Mouse (Mus musculus): Measurements from ENCODE around the gene Rnf167. TPM values are rescaled to one million over a fixed set of nuclear protein-coding genes. Genes with fewer than 3 reads are reported as not detected.

Rnf167 gene
- polyA plus RNA-seq, 1 experiment from 2014 or later, result 118 TPM

- 68% methylated on average over 2 of the region's 2 CpGs for WGBS
- Histone ChIP-seq H3K27ac (ENCODE audit: low read length) (no peak overlapping the region), H3K4me3 (ENCODE audit: low read depth, low read length) (no peak overlapping the region), H3K9me3 (ENCODE audit: control insufficient read depth, low read depth, low read length) (no peaks in the 10 kb centered on the region), H3K36me3 (ENCODE audit: control insufficient read depth, insufficient read depth, low read length) (no peaks in the 10 kb centered on the region), H3K4me2 (replicated peaks; ENCODE audit: low read depth, low read length) (no peak overlapping the region), H3K27me3 (ENCODE audit: control insufficient read depth, insufficient read depth, low read length) (no peaks in the 10 kb centered on the region), H3K9ac (replicated peaks; ENCODE audit: low read depth, low read length) (no peak overlapping the region), H3K4me1 (ENCODE audit: control insufficient read depth, insufficient read depth, low read length) (no peaks in the 10 kb centered on the region)
- no peak for ATAC-seq (ENCODE audit: insufficient number of reproducible peaks, insufficient read depth, low FRiP score, low read depth)
Measured at GRCm38 (mm10) chr11:70628431-70628830, 18.6 kb upstream of the Rnf167 start.

- Histone ChIP-seq H3K27me3 (ENCODE audit: control insufficient read depth, insufficient read depth, low read length) (no peaks in the 10 kb centered on the region), H3K27ac (ENCODE audit: low read length) (no peak overlapping the region), H3K4me3 (ENCODE audit: low read depth, low read length) (no peak overlapping the region), H3K4me2 (replicated peaks; ENCODE audit: low read depth, low read length) (no peak overlapping the region), H3K36me3 (ENCODE audit: control insufficient read depth, insufficient read depth, low read length) (no peaks in the 10 kb centered on the region), H3K9me3 (ENCODE audit: control insufficient read depth, low read depth, low read length) (no peaks in the 10 kb centered on the region), H3K9ac (replicated peaks; ENCODE audit: low read depth, low read length) (no peak overlapping the region), H3K4me1 (ENCODE audit: control insufficient read depth, insufficient read depth, low read length) (no peaks in the 10 kb centered on the region)
- 46% methylated on average over 5 of the region's 5 CpGs for WGBS
- ATAC-seq (ENCODE audit: insufficient number of reproducible peaks, insufficient read depth, low FRiP score, low read depth), result no peak
Measured at GRCm38 (mm10) chr11:70629557-70629956, 17.5 kb upstream of the Rnf167 start.

- Histone ChIP-seq H3K9ac (replicated peaks; ENCODE audit: low read depth, low read length) (no peak overlapping the region), H3K9me3 (ENCODE audit: control insufficient read depth, low read depth, low read length) (no peaks in the 10 kb centered on the region), H3K27me3 (ENCODE audit: control insufficient read depth, insufficient read depth, low read length) (no peaks in the 10 kb centered on the region), H3K36me3 (ENCODE audit: control insufficient read depth, insufficient read depth, low read length) (no peaks in the 10 kb centered on the region), H3K4me2 (replicated peaks; ENCODE audit: low read depth, low read length) (no peak overlapping the region), H3K4me1 (ENCODE audit: control insufficient read depth, insufficient read depth, low read length) (no peaks in the 10 kb centered on the region), H3K4me3 (ENCODE audit: low read depth, low read length) (no peak overlapping the region), H3K27ac (ENCODE audit: low read length) (no peak overlapping the region)
- ATAC-seq (ENCODE audit: insufficient number of reproducible peaks, insufficient read depth, low FRiP score, low read depth), result no peak
- 70% methylated on average over 7 of the region's 7 CpGs for WGBS
Measured at GRCm38 (mm10) chr11:70630129-70630528, 16.9 kb upstream of the Rnf167 start.

- H3K36me3 ChIP-seq (ENCODE audit: control insufficient read depth, insufficient read depth, low read length), result no peaks in the 10 kb centered on the region
- 76% methylated on average over 4 of the region's 4 CpGs for WGBS
- no peak overlapping the region for H3K9ac ChIP-seq (replicated peaks; ENCODE audit: low read depth, low read length)
- H3K4me3 ChIP-seq (ENCODE audit: low read depth, low read length), result no peak overlapping the region
- no peaks in the 10 kb centered on the region for H3K4me1 ChIP-seq (ENCODE audit: control insufficient read depth, insufficient read depth, low read length)
- H3K27me3 ChIP-seq (ENCODE audit: control insufficient read depth, insufficient read depth, low read length), result no peaks in the 10 kb centered on the region
- H3K4me2 ChIP-seq (replicated peaks; ENCODE audit: low read depth, low read length), result no peak overlapping the region
- no peak overlapping the region for H3K27ac ChIP-seq (ENCODE audit: low read length)
- ATAC-seq (ENCODE audit: insufficient number of reproducible peaks, insufficient read depth, low FRiP score, low read depth), result no peak
- H3K9me3 ChIP-seq (ENCODE audit: control insufficient read depth, low read depth, low read length), result no peaks in the 10 kb centered on the region
Measured at GRCm38 (mm10) chr11:70635601-70636000, 11.4 kb upstream of the Rnf167 start.

GRCm38 (mm10) chr11:70637764-70638163, 9.3 kb upstream of the Rnf167 start:
- 89% methylated on average over 1 of the region's 1 CpGs for WGBS

GRCm38 (mm10) chr11:70638293-70638692, 8.7 kb upstream of the Rnf167 start:
- whole genome bisulfite sequencing, result 87% methylated on average over 1 of the region's 1 CpGs
- Histone ChIP-seq H3K27me3 (ENCODE audit: control insufficient read depth, insufficient read depth, low read length) (no peaks in the 10 kb centered on the region), H3K4me3 (ENCODE audit: low read depth, low read length) (no peak overlapping the region), H3K4me1 (ENCODE audit: control insufficient read depth, insufficient read depth, low read length) (no peaks in the 10 kb centered on the region), H3K9me3 (ENCODE audit: control insufficient read depth, low read depth, low read length) (no peaks in the 10 kb centered on the region), H3K36me3 (ENCODE audit: control insufficient read depth, insufficient read depth, low read length) (peaks cover 4% of the 10 kb centered on the region; the same call in 1 of the 2 replicates), H3K4me2 (replicated peaks; ENCODE audit: low read depth, low read length) (no peak overlapping the region), H3K27ac (ENCODE audit: low read length) (no peak overlapping the region), H3K9ac (replicated peaks; ENCODE audit: low read depth, low read length) (no peak overlapping the region)
- no peak for ATAC-seq (ENCODE audit: insufficient number of reproducible peaks, insufficient read depth, low FRiP score, low read depth)

More at GRCm38 (mm10) chr11:70637764-70638163, 9.3 kb upstream of the Rnf167 start:
- Histone ChIP-seq H3K36me3 (ENCODE audit: control insufficient read depth, insufficient read depth, low read length) (no peaks in the 10 kb centered on the region; the same call in 1 of the 2 replicates), H3K4me2 (replicated peaks; ENCODE audit: low read depth, low read length) (no peak overlapping the region), H3K27ac (ENCODE audit: low read length) (no peak overlapping the region), H3K4me3 (ENCODE audit: low read depth, low read length) (no peak overlapping the region), H3K27me3 (ENCODE audit: control insufficient read depth, insufficient read depth, low read length) (no peaks in the 10 kb centered on the region), H3K9me3 (ENCODE audit: control insufficient read depth, low read depth, low read length) (no peaks in the 10 kb centered on the region), H3K4me1 (ENCODE audit: control insufficient read depth, insufficient read depth, low read length) (no peaks in the 10 kb centered on the region), H3K9ac (replicated peaks; ENCODE audit: low read depth, low read length) (no peak overlapping the region)
- no peak for ATAC-seq (ENCODE audit: insufficient number of reproducible peaks, insufficient read depth, low FRiP score, low read depth)

- Histone ChIP-seq H3K27ac (ENCODE audit: low read length) (no peak within 1 kb of the TSS), H3K36me3 (ENCODE audit: control insufficient read depth, insufficient read depth, low read length) (peaks cover 4% of the 10 kb centered on the region; the same call in 1 of the 2 replicates), H3K4me2 (replicated peaks; ENCODE audit: low read depth, low read length) (no peak within 1 kb of the TSS), H3K4me1 (ENCODE audit: control insufficient read depth, insufficient read depth, low read length) (no peaks in the 10 kb centered on the region), H3K4me3 (ENCODE audit: low read depth, low read length) (no peak within 1 kb of the TSS), H3K27me3 (ENCODE audit: control insufficient read depth, insufficient read depth, low read length) (no peaks in the 10 kb centered on the region), H3K9ac (replicated peaks; ENCODE audit: low read depth, low read length) (no peak within 1 kb of the TSS), H3K9me3 (ENCODE audit: control insufficient read depth, low read depth, low read length) (no peaks in the 10 kb centered on the region)
- 20% methylated on average over 5 of the region's 5 CpGs for WGBS
- ATAC-seq (ENCODE audit: insufficient number of reproducible peaks, insufficient read depth, low FRiP score, low read depth), result no peak
Measured at GRCm38 (mm10) chr11:70638714-70639278, 8.2 kb upstream of the Rnf167 start, which contains the start of gene Gp1ba. Gene Gp1ba, plus strand, starts transcription at chr11:70639122.

- Histone ChIP-seq H3K4me2 (replicated peaks; ENCODE audit: low read depth, low read length) (no peak overlapping the region), H3K4me1 (ENCODE audit: control insufficient read depth, insufficient read depth, low read length) (no peaks in the 10 kb centered on the region), H3K9me3 (ENCODE audit: control insufficient read depth, low read depth, low read length) (no peaks in the 10 kb centered on the region), H3K36me3 (ENCODE audit: control insufficient read depth, insufficient read depth, low read length) (peaks cover 10% of the 10 kb centered on the region; the same call in 1 of the 2 replicates), H3K27me3 (ENCODE audit: control insufficient read depth, insufficient read depth, low read length) (no peaks in the 10 kb centered on the region), H3K4me3 (ENCODE audit: low read depth, low read length) (no peak overlapping the region), H3K9ac (replicated peaks; ENCODE audit: low read depth, low read length) (no peak overlapping the region), H3K27ac (ENCODE audit: low read length) (no peak overlapping the region)
- ATAC-seq (ENCODE audit: insufficient number of reproducible peaks, insufficient read depth, low FRiP score, low read depth), result no peak
- WGBS, result 87% methylated on average over 8 of the region's 8 CpGs
Measured at GRCm38 (mm10) chr11:70639976-70640375, 7.1 kb upstream of the Rnf167 start.

GRCm38 (mm10) chr11:70641241-70641640, 5.8 kb upstream of the Rnf167 start:
- H3K4me1 ChIP-seq (ENCODE audit: control insufficient read depth, insufficient read depth, low read length), result peaks cover 9% of the 10 kb centered on the region
- H3K27me3 ChIP-seq (ENCODE audit: control insufficient read depth, insufficient read depth, low read length), result no peaks in the 10 kb centered on the region
- ATAC-seq (ENCODE audit: insufficient number of reproducible peaks, insufficient read depth, low FRiP score, low read depth), result no peak
- no peak overlapping the region for H3K4me2 ChIP-seq (replicated peaks; ENCODE audit: low read depth, low read length)
- 83% methylated on average over 7 of the region's 7 CpGs for WGBS
- peaks cover 17% of the 10 kb centered on the region; the same call in 1 of the 2 replicates for H3K36me3 ChIP-seq (ENCODE audit: control insufficient read depth, insufficient read depth, low read length)
- H3K9ac ChIP-seq (replicated peaks; ENCODE audit: low read depth, low read length), result no peak overlapping the region
- H3K4me3 ChIP-seq (ENCODE audit: low read depth, low read length), result no peak overlapping the region
- H3K9me3 ChIP-seq (ENCODE audit: control insufficient read depth, low read depth, low read length), result no peaks in the 10 kb centered on the region
- no peak overlapping the region for H3K27ac ChIP-seq (ENCODE audit: low read length)

Data from stomach, embryonic 14.5 days (tissue).